Mouse (Mus musculus) frontal cortex, adult (tissue): Measurements from ENCODE around the gene Lactbl1.

Experiments
- ATAC-seq: cut with Nextera tagmentation; 2 replicates; pipeline ENCODE4 v1.9.2; 2017; ENCODE audit warnings: mild to moderate bottlenecking, moderate library complexity, mixed read lengths; ENCODE audit not compliant: low TSS enrichment

The Lactbl1 gene

GRCm38 (mm10) chr4:136684485-136684884 is 62.1 kb downstream of the Lactbl1 start:
- no peak for ATAC-seq

GRCm38 (mm10) chr4:136685431-136685869 is 63.0 kb downstream of the Lactbl1 start:
- no peak for ATAC-seq

GRCm38 (mm10) chr4:136688113-136688512 is 65.7 kb downstream of the Lactbl1 start:
- ATAC-seq, result no peak
